Mouse (Mus musculus) heart, embryonic 11.5 days (tissue): ENCODE data around the gene Slfn9. TPM values are rescaled to one million over a fixed set of nuclear protein-coding genes. Genes with fewer than 3 reads are reported as not detected.
"Not testable (repeated sequence)": the region's sequence is repeated elsewhere in the genome, so short reads cannot be mapped to it uniquely, and the experiment has no call there.

Source experiments
- ATAC-seq: fragments of 200-750 bp; cut with Nextera tagmentation; replicated peaks from 2 replicates; pipeline ENCODE4 v1.8.0; 2017; ENCODE audit warnings: moderate library complexity; ENCODE audit not compliant: insufficient number of reproducible peaks, low FRiP score, low TSS enrichment
- H3K27ac ChIP-seq: fragments of 300-500 bp; sonication (generic); 2 replicates; pipeline ENCODE4 v1.5.1; 2014; ENCODE audit warnings: mild to moderate bottlenecking, low read depth, low read length
- H3K27me3 ChIP-seq: fragments of 300-500 bp; sonication (generic); 2 replicates; pipeline ENCODE4 v1.6.1; 2014; ENCODE audit warnings: mild to moderate bottlenecking, low read length, mixed read lengths; ENCODE audit not compliant: control insufficient read depth, insufficient read depth
- H3K36me3 ChIP-seq: fragments of 300-500 bp; sonication (generic); 2 replicates; pipeline ENCODE4 v1.6.1; 2014; ENCODE audit warnings: mild to moderate bottlenecking, low read length, moderate library complexity, mixed read lengths; ENCODE audit not compliant: control insufficient read depth, insufficient read depth
- H3K4me1 ChIP-seq: fragments of 300-500 bp; sonication (generic); 2 replicates; pipeline ENCODE4 v1.6.1; 2014; ENCODE audit warnings: low read length; ENCODE audit not compliant: control insufficient read depth, insufficient read depth
- H3K4me2 ChIP-seq: fragments of 300-500 bp; sonication (generic); 2 replicates; pipeline ENCODE4 v1.6.1; 2014; ENCODE audit warnings: mild to moderate bottlenecking, moderate library complexity
- H3K4me3 ChIP-seq: fragments of 300-500 bp; sonication (generic); 2 replicates; pipeline ENCODE4 v1.5.1; 2014; ENCODE audit warnings: low read depth, low read length
- H3K9ac ChIP-seq: fragments of 300-500 bp; sonication (generic); 2 replicates; pipeline ENCODE4 v1.6.1; 2014; ENCODE audit warnings: mild to moderate bottlenecking, low read depth, low read length, moderate library complexity
- H3K9me3 ChIP-seq: fragments of 300-500 bp; sonication (generic); replicated peaks from 2 replicates; pipeline ENCODE4 v1.6.1; 2016; ENCODE audit warnings: low read length; ENCODE audit not compliant: control insufficient read depth
- WGBS: fragments of 180-500 bp; shearing (Covaris S2); extraction: QIAGEN DNeasy Blood & Tissue Kit; methylation state at CpG from one replicate; pipeline ENCODE4 v1.1.7; 2014; ENCODE audit not compliant: insufficient replicate concordance; 5-methylcytosine and 5-hydroxymethylcytosine counted together
- microRNA-seq: library from miRNA; unstranded; fragments of <30 nt; microRNA quantifications from one replicate; pipeline ENCODE4, GENCODE M21; 2016; ENCODE audit warnings: borderline number of aligned reads
- polyA plus RNA-seq: library from polyadenylated mRNA; unstranded; fragments of >200 nt; fragmentation: Nextera tagmentation; extraction: Ambion mirVana; gene quantifications from 2 replicates; pipeline ENCODE4 v1.2.1, GENCODE M21; 2014

The Slfn9 gene
- polyA plus RNA-seq, 1 experiment from 2014 or later, result 16.6 TPM

DNA sequence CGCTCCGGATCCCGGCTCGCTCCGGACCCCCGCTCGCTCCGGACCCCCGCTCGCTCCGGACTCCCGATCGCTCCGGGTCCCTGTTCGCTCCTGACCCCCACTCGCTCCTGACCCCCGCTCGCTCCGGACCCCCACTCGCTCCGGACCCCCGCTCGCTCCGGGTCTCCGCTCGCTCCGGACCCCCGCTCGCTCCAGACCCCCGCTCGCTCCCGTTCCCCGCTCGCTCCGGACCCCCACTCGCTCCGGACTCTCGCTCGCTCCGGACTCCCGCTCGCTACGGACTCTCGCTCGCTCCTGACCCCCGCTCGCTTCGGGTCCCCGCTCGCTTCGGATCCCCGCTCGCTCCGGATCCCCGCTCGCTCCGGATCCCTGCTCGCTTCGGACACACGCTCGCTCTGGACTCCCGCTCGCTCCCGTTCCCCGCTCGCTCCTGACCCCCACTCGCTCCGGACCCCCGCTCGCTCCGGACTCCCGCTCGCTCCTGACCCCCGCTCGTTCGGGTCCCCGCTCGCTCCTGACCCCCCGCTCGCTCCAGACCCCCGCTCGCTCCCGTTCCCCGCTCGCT lies 61.2 kb downstream of the Slfn9 start:
- H3K4me1 ChIP-seq, H3K36me3 ChIP-seq, H3K27ac ChIP-seq, ATAC-seq, H3K9me3 ChIP-seq, H3K9ac ChIP-seq: not testable (repeated sequence)
- peak overlapping the region; percentile 81 for H3K4me2 ChIP-seq
- peaks cover 20% of the 10 kb centered on the region for H3K27me3 ChIP-seq
- peak overlapping the region; percentile 53 for H3K4me3 ChIP-seq
- 6% methylated on average over 79 of the region's 85 CpGs for WGBS

DNA sequence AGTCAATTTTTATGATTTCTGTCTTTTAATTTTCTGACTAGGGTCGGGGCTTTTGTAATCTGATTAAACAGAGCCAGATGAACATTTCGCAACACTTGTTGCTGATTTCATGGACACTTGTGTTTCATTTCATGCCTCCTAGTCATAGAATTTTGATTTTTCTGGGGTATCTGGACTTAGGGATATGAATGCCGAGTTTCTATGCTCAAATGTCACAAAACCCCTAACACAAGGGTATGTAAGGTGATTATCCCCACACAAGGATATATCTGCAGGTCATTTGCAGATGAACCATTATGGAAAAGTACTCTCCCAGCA lies 62.0 kb downstream of the Slfn9 start:
- Histone ChIP-seq H3K9me3 (no peaks in the 10 kb centered on the region), H3K36me3 (peaks cover 12% of the 10 kb centered on the region), H3K4me3 (no peak overlapping the region), H3K9ac (no peak overlapping the region), H3K4me1 (peaks cover 14% of the 10 kb centered on the region), H3K27ac (no peak overlapping the region), H3K27me3 (peaks cover 20% of the 10 kb centered on the region), H3K4me2 (no peak overlapping the region)
- ATAC-seq, result no peak
- WGBS, result 63% methylated on average over 3 of the region's 3 CpGs

DNA sequence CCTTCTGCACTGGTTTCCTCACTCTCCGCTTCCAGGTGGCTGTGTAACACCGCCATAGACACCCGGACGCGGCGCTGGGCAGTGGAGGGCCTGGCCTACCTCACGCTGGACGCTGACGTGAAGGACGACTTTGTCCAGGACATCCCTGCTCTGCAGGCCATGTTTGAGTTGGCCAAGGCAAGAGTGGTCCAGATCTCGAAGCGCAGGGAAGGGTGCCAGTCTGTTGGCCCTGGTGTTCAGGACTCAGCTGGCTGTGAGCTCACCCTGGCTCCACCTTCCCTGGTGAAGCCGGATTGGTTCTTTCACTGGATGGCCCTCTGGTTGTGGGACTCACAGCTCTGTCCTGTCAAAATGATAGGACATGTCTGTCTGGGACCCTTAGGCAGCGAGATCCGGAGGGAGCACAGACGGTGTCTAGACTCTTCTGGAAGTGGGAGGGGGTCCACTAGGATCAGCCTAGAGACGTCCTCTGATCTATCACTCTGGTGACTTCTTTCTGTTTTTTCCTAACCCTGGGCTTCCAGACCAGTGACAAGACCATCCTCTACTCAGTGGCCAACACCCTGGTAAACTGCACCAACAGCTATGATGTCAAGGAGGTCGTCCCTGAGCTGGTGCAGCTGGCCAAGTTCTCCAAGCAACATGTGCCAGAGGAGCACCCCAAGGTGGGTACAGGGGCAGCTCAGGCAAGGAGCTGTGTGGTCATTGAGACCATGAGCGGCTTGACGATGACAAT lies 62.6 kb downstream of the Slfn9 start:
- Histone ChIP-seq H3K4me2 (no peak overlapping the region), H3K4me3 (no peak overlapping the region), H3K27ac (no peak overlapping the region), H3K36me3 (peaks cover 12% of the 10 kb centered on the region), H3K27me3 (peaks cover 18% of the 10 kb centered on the region), H3K9me3 (no peaks in the 10 kb centered on the region), H3K4me1 (peaks cover 14% of the 10 kb centered on the region), H3K9ac (no peak overlapping the region)
- WGBS, result 42% methylated on average over 20 of the region's 20 CpGs
- ATAC-seq, result peak; percentile 37; the same call in 1 of the 2 replicates

Small RNAs within 50 kb of the gene (microRNA-seq; reads per million reads assigned to microRNA genes)
- gene Gm27598, result not detected
- gene Mir7679, result not detected

Other genes starting within 250 kb of the Slfn9 start
- 0.14 and 0.32 TPM in 2 replicates for gene Cct6b, start 227.5 kb downstream of the Slfn9 start, polyA plus RNA-seq
- 31.7 and 32.2 TPM in 2 replicates for gene Zfp830, start 227.5 kb downstream of the Slfn9 start, polyA plus RNA-seq
- gene Lig3, start 210.7 kb downstream of the Slfn9 start, polyA plus RNA-seq, result 24.2 and 31.1 TPM in 2 replicates
- gene Rffl, start 120.6 kb downstream of the Slfn9 start, polyA plus RNA-seq, result 6.4 and 7.4 TPM in 2 replicates
- gene Rad51d, start 101.2 kb downstream of the Slfn9 start, polyA plus RNA-seq, result 15.3 and 16.4 TPM in 2 replicates
- 0.10 TPM in 1 of 2 replicates, not detected in the other for gene Fndc8, start 99.7 kb downstream of the Slfn9 start, polyA plus RNA-seq
- gene Nle1, start 83.4 kb downstream of the Slfn9 start, polyA plus RNA-seq, result 16.7 and 22.9 TPM in 2 replicates
- 174 and 220 TPM in 2 replicates for gene Unc45b, start 81.3 kb downstream of the Slfn9 start, polyA plus RNA-seq
- gene Slfn5, start 40.5 kb downstream of the Slfn9 start, polyA plus RNA-seq, result 0.68 and 1.4 TPM in 2 replicates
- 0.29 and 0.39 TPM in 2 replicates for gene Slfn8, start 29.0 kb upstream of the Slfn9 start, polyA plus RNA-seq
- gene Slfn2, start 73.3 kb upstream of the Slfn9 start, polyA plus RNA-seq, result 2.4 and 2.7 TPM in 2 replicates
- gene Slfn1, start 125.0 kb upstream of the Slfn9 start, polyA plus RNA-seq, result not detected in 2 replicates
- 0.06 TPM in 1 of 2 replicates, not detected in the other for gene Slfn4, start 183.4 kb upstream of the Slfn9 start, polyA plus RNA-seq
- gene Slfn3, start 199.5 kb upstream of the Slfn9 start, polyA plus RNA-seq, result 1.4 and 1.5 TPM in 2 replicates